Mouse (Mus musculus): Measurements from ENCODE around the gene Man1a.

Man1a gene

DNA sequence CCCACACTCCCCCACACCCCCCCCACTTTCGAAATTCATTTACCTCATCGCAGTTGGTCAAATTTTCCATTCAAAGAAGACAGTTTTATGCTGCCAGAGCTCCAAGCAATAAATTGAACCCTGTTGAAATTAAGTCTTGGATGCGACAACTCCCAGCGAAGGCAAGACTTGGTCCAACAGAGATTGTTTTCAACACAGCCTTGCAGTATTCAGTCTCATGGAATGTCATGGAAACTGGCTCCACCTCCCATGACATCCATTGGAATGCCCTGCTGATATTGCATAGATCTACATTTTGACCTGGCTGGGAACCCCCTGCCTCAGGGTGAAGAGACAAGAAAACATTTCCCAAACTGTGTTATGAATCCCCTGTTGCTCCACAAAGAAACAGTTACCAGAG lies at the start of gene Man1a:
Gene Man1a (minus strand): TSS at position 190 of the 400 bp plus-strand sequence.
- peak; percentile 36 for DNase-seq (ENCODE audit: low spot score)

DNA sequence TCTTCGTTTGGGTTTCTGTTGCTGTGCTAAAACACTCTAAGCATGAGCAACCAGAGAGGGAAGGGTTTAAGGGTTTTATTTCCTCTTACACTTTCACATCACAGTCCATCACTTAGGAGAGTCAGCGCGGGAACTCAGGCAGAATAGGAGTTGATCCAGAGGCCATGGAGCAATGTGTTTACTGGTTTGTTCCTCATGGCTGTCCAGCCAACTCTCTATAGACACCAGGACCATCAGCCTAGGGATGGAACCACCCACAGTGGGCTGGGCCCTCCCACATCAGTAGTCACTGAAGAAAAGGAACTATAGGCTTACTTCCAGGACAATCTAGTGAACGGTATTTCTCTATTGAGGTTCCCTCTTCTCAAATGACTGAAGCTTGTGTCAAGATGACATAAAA lies 45.4 kb upstream of the Man1a start:
- DNase-seq (ENCODE audit: low spot score): no peak

DNA sequence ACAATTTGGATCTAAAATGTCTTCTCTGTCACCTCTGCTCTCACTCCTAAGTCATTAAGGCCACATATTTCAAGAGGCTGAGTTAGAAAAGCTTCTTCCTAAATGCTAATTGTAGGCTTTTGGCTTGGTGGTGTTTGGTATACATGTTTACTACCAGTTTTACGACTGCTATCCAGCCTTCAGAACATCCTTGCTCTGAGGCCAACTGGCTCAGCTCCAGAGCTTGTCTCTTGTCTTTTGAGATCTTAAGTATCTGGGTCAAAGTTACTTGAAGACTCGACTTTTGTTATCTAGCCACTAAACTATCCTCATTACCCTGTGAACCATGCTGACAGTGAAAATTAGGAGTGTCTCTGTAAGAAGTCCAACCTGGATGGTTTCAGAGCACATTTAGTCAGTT lies 44.0 kb upstream of the Man1a start:
- DNase-seq (ENCODE audit: low spot score): peak; percentile 34

DNA sequence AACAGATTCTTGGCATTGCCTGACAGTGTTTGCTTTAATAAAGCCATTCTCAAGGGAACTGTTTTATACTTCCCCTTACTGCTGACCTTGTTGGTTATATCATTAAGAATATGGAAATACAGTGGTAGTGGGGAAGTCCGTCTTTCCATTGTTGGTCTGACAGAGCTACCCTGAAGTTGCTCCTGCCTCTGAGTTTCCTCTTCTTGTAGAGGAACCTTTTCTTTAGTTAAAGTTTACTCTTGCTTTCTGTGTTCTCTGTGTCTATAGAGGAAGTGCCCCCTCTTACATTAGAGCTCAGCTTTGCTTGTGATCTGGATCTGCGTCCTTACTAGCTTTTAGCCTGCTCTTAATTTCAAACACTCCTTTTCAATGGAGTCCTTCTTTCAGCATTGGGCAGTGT lies 42.9 kb upstream of the Man1a start:
- no peak for DNase-seq (ENCODE audit: low spot score)

DNA sequence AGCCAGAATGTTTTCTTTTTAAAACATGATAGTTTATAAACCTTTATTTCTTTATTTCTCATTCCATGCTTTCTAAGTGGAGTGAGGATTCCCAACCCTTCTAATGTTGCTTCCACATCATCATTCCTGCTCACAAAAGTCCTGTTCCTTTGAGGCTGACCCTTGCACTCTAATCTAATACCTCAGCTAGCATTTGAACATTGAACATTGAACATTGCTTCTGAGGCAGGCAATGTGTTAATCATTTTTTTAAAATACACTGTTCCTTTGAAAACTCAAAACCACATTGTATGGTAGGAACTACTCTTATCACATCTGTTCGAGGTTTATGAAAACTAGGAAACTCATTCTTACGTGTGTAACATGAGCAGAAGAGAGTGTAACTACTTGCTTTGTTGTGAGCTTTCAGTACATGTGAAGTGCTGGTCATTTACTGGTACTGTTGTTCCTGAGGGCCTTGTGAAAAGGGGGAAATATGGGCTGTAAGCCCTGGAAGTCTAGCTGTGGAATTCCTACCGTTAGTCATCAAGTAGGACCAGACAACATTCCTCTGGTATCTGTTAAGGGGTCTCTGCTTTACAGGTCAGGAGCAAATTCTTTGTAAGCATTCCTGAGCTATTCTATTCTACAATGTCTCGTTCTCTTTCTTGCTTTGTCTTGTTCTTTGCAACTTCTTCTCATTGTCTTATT lies 42.0 kb upstream of the Man1a start:
- DNase-seq (ENCODE audit: low spot score): no peak

DNA sequence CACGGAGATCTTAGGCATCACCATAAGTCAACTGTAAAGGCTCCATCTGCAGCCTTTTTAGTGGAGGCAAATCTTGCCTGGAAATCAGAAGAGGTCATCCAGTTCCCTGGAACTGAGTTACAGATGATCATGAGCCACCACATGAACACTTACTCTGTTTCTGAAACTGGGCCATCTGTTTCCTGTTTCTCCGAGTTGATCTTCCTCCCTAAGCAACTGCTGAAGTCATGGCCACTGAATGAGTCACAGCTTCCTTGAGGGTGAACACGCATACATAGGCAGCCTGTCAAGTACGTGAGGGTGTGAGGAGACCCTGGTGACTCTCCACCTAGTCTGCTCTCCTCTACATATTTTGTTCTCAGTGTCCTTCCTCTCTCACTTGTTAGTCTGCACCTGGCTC lies 41.4 kb upstream of the Man1a start:
- peak; percentile 26 for DNase-seq (ENCODE audit: low spot score)

DNA sequence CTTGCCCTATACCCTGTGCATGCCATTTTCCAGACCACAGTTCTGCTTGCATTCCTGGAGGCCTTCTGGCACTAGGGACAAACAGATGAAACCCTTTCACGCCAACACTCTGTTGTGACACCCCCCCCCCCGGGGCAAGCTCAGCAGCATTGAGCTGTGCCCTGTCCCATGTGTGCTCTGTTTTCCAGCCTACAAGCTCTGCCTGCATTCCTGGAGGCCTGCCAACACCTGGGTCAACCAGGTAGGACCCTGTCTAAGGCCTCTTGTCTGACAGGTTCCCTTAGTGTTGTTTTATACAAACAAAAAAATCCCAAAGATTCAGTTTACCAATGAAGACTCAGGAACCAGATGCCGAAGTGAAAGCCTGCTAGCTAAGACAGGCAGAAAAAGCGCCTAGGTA lies 27.3 kb upstream of the Man1a start:
- DNase-seq (ENCODE audit: low spot score): no peak

DNA sequence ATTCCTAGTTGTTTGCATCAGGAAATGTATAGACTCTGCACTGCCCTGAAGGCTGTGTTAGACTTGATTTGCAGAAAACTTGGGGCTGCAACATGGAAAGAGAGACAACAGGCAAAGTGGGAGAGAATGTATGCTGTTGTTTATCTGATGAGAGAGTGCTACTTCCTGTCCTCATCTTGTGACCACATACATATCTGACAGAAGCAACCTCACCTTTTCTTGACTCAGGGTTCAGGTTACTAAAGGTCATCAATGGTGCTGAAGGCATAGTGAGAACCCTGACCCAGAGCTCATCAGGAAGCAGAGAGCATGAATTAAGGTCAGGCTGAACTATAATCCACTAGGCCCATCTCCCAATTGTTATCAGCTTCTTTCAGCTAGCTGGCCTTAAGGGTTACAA lies 15.7 kb upstream of the Man1a start:
- DNase-seq (ENCODE audit: low spot score): no peak

DNA sequence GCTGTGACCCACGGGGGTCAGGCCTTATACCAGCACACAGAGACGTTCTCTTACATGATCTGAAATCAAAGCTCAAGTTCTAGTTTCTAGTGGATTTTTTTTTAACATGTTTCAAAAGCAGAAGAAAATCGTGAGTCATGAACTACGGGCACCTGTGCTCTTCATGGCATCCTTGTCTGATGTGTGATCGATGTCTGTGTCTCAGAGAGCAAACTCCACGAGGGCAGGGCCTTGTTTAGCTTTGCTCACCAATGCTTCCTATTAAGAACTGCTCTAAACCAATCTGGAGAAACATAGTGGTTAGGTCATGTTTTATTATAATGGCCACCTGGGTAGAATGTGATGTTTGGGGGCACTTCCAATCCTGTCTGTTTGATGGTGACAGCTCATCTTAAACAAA lies 13.5 kb upstream of the Man1a start:
- no peak for DNase-seq (ENCODE audit: low spot score)

DNA sequence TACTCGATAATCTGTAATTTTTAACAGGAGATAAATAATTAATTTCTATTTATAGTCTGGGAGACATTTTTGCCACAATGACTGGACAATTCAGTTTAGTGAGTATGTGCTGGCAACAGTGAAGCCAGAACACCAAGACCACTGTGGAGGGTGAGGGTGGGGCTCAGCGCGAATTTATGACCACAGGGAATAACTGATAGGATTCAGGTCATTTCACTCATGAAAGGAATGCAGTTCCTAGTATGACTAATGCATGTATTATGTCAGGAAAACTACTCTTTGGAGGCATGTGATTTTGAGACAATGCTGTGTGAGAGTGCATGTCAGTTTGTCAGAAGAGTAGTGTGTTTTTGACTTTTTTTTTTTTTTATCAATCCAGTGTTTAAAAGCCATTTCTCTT lies 10.9 kb upstream of the Man1a start:
- DNase-seq (ENCODE audit: low spot score): no peak

DNA sequence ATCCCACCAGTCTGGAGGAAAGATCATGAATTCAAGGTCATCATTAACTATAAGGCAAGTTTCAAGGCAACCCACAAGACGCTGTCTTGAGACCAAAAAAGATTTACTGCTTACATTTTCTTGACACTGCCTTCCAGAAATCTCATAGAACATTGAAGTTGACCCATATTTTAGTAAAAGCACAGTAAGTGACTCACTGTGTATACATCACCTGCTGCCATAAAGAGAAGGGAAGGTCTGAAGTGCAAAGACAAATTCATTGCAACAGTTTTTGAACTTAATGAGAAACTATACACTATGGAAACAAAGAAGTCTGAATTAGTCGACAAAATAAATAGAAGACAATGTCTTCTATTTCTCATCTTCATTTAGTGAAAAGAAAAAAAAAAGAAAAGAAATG lies 8.7 kb upstream of the Man1a start:
- DNase-seq (ENCODE audit: low spot score): no peak

DNA sequence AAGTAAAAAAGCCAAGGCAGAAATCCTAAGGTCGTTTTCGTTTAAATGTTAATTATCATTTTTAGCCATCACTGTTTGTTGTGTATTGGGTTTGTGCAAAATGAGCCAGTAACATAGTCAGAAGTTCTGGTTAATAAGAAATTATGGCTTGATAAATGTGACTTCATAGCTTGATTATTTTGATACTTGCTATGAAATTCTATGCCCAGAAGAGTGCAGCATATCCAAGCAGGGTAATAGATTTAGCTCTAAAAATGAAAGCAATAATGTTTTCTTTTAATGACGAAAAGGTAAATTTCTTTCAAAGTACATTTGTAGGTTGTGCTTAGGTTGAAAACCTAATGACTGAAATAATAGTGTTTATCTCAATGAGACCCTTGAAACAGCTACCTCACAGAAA lies 596 bp upstream of the Man1a start:
- DNase-seq (ENCODE audit: low spot score): peak; percentile 38

DNA sequence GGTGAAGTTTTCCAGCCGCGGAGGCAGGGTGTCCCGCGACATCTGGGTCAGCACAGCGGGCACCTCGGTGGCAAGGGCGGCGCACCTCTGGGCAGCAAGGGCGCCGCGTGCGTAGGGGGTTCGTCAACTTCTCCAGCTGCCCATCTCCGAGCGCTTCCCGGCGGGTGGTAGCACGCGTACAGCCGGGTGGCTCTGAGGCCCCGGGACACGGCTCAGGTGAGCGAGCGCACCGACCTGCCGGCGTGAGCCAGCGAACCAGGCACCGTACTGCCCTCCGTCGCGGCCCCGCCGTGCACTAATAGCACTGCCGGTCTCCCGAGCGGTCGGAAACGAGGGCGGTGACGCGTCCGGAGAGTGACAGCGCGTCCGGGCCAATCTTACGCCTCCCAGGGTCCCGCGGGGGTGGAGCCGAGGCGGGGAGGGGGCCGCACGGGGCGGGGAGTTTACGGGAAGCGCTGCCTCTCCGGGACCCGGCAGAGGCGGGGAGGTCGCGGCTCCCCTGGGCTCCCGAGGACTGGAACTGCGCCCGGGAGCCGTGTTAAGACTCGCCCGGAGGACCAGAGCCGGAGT lies 883 bp downstream of the Man1a start:
- peak; percentile 74 for DNase-seq (ENCODE audit: low spot score)

DNA sequence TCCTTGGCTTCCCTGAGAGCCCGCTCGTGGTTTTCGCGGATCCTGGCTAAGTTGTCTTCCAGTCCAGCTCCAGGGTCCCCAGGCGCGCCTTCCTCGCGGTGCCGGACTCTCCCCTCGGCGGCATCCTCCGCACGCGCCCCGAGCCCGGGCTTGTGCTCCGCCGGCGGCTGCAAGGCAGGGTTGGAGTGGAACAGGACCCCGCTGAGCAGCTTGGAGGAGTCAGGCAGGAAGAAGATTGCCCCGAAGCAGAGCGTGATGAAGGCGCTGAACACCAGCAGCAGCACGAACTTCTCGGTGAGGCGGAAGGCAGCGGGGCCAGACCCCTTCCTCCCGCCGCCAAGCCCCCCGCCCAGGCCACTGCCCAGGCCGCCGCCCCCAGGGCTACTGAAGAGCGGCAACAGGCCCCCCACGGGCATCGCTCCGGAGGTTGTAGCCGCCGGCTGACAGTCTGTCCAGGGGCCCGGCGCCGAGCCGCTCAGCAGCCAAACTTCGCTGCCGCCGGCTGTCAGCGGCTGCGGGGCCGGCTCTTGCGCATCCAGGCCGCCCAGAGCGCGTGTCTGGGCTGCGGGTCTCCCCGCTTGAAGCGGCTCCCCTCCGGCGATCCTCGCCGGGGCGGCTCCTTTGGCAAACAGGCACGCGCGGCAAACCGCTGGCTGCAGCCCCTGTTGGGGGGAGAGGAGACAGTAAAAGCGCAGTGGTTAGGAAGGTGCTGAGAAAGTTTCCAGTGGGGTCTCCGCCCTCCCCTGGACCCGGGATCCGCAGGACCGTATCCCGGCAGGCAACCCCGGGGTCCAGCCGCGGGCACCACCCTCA lies 1.6 kb downstream of the Man1a start:
- no peak for DNase-seq (ENCODE audit: low spot score)

DNA sequence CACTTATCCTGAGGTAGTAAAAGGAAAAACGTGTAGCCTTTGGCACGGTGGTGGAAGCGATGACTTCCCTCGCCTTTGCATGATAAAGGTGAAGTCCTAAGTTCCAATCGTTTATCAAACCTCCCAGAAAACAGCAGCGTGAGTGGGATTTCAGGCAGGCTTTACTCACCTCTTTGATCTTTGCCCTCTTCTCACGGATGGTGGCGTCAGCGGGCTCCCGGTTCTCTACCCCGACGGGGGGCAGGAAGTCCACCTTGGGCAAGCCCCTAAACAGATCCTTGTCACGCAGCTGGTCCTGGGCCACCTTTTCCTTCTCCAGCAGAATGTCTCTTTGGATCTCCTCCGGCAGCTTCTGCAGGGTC lies 2.2 kb downstream of the Man1a start:
- no peak for DNase-seq (ENCODE audit: low spot score)

DNA sequence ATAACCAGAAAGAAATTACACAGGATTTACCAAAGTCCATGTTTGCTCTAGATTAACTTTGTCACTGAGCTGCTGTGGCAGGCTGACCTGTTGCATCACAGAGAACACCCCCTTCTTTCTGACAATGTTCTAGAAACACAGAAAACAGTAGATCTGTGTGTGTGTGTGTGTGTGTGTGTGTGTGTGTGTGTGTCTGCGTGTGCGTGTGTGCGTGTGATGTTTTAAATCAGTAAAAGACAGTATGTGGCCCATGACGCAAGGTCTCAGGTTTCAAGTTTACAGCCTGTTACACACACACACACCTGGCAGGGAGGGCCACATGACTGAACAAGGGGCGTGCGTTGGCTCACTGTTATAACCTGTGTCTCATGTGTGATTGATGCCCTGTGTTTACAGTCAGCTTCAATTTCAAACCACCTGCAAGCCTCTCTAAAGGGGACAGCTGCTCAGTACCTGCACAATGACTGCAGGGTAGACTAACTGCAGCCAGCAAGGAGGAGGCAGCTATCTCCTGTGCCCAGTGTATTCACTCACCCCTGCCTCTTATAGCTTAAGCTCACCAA lies 2.7 kb downstream of the Man1a start:
- no peak for DNase-seq (ENCODE audit: low spot score)

DNA sequence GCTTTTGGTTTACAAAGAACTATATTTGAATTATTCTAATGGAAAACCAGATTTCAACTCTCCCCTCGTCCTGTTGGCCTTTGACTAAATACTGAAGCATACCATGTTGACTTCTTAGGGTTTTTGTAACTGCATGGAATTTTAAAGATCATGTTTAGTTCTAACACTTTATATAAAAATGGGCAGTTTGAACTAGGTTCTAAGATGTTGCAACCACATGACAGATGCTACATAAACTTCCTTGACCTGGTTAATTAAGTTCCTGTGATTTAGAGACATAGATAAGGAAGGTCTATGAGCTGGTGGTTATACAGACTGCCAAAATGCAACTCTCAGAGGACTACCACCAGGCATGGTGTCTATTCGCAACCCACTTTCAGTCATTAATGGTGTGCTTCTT lies 4.1 kb downstream of the Man1a start:
- no peak for DNase-seq (ENCODE audit: low spot score)

DNA sequence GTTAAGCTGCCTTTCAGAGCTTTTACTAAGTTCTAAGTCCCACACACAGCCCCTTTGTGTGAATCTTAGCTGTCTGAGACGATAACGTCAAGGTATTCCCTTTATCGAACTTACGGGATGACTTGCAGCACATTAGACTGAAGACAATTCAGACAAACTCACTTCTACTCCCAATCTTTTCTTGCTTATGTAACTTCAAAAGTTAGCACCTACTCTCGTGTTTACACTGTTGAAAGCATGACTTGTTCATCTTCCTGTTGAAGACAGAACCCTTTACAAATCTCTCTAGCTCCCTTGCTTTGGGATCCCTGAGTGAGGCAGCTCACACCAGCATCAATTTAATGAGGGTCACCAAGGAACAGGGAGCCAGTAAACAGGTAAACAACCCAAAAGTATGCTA lies 5.9 kb downstream of the Man1a start:
- DNase-seq (ENCODE audit: low spot score): no peak

DNA sequence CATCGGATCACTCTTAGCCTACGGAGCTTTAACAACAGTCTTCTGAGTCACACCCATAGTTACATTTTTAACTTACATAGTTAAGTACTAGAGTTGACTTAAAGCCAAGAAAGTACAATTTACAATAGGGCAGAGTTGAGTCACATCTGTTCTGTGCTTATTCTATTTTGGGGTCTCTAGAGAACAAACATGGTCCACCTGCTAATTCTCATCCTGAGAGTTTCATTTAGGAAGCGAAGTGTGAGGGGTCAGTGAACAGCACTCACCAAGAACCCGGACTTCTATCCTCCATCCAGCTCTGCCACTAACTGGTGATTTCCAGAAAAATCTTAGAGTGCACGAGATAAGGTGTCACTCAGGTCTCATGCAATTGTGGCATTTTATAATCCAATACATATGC lies 7.0 kb downstream of the Man1a start:
- no peak for DNase-seq (ENCODE audit: low spot score)

DNA sequence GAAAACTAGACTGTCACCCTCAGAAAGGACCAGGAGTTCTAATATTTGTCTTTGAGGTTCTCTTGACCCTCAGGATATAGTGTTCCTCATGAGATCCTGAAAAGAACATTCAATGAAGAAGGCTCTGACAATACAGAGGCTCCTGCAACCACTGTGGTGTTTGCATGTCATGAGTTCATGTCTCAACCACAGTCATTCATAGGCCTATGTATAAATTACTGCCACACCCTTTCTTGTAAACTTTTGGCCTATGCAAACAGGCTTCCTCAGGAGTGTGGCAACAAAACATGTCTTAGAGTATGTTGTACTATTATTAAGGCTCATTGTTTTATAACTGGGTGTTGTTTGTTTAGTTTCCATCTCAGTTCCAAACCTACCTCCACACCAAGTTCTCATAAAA lies 9.7 kb downstream of the Man1a start:
- no peak for DNase-seq (ENCODE audit: low spot score)

DNA sequence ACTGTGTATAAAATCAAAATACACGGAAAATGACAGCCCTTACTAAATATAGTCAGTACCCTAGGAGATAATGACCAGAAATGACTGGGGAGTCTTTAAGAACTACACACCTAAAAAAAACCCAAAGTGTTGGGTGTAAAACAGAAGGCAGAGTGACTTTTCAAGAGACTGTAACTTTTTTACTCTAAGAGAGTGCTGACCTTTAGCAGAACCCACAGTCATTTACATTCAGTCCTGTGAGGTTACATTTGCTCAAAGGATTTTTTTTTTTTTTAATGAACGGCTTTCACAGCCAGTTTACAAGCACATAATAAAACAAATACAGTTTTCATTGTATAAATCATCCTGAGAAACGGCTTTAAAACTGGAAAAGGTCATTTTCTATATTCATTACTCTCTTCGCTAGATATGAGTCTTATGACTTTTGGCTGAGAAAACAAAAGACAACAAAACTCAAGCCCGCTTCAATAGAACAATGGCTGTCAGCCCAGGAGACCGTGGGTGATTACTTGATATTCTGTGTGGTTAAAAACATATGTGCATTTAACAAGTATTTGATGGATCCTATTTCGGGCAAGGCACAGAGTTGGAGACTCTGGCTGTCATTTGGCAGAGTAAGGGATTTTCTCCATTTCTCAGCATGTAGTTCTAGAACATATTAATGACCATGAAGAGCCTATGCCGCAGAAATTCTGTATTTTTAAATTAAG lies 12.7 kb downstream of the Man1a start:
- no peak for DNase-seq (ENCODE audit: low spot score)

DNA sequence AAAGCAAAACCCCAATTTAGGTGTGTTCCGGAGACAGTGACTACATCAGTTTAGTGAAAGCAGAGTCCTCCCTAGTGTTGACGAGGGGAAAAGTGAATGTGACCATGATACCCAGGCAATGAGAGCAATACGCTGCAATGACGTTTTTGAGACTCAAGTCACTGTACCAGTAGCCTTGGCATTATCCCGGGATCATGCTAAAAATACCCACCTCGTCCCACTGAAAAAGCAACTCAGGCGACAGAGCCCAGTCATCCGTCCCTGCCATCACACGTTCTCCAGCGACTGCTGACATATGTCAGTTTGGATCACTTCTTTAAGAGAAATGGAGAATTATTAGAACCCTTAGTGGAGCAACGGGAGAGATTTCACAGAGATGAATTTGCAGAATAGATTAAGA lies 13.6 kb downstream of the Man1a start:
- no peak for DNase-seq (ENCODE audit: low spot score)

DNA sequence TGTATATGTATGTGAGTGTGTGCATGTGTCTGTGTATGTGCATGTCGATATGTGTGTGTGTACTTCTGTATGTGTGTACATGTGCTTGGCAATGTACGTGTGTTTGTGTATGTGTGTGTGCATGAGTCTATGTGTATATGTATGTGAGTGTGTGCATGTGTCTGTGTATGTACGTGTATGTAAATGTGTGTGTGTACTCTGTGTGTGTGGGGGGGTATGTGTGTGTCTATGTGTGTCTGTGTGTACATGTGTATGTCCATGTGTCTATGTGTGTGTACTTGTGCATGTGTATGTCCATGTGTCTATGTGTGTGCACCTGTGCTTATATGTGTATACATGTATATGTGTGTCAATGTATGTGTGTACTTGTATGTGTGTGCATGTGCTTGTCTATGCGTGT lies 15.2 kb downstream of the Man1a start:
- no peak for DNase-seq (ENCODE audit: low spot score)

All from adipocyte (in vitro differentiated cells).